Mouse (Mus musculus): ENCODE measurements around the gene Acrv1. TPM values are rescaled to one million over a fixed set of nuclear protein-coding genes. Genes with fewer than 3 reads are reported as not detected.

Acrv1 gene
- not detected for total RNA-seq (2023)

DNA sequence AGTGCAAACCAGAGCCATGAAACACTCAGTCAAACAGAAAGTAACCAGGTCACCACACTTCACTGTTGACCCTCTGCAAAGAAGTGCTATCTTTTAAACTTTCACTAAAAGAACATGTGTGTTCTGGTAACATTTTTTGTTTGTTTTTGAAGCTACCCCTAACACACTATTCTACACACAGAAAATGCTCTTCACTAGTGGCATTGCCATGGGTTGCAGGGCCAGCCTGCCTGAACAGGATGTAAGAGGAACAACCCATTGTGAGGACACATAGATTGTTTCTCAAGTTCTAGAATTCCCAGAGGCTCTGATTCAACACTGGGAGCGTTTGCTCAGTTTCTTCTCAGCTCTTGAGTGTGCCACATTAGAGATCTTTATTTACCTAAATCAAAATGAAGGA lies at the start of gene Acrv1:
Gene Acrv1, plus strand, starts transcription at position 301 of the 400 bp plus-strand sequence.

DNA sequence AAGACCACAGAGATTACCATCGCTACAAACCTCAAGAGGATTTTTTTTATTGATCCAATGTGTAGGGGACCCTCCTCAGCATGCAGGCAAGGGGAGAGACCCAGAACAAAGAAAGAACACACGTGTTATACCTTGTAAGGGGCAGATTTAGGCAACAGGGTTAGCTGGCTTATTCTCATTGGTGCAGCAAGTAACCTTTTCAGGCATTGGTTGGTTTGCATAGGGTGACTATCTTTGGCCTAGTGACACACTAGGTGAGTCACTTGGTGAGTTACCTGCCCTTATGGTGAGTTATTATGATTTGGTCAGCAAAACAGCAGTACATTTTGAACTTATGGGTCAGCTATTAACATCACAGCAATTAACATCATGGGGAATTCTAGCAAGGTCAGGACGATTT lies 49.7 kb upstream of the Acrv1 start, which contains the start of gene A630095E13Rik:
Gene A630095E13Rik, minus strand, starts transcription at position 101 of the 400 bp plus-strand sequence.

DNA sequence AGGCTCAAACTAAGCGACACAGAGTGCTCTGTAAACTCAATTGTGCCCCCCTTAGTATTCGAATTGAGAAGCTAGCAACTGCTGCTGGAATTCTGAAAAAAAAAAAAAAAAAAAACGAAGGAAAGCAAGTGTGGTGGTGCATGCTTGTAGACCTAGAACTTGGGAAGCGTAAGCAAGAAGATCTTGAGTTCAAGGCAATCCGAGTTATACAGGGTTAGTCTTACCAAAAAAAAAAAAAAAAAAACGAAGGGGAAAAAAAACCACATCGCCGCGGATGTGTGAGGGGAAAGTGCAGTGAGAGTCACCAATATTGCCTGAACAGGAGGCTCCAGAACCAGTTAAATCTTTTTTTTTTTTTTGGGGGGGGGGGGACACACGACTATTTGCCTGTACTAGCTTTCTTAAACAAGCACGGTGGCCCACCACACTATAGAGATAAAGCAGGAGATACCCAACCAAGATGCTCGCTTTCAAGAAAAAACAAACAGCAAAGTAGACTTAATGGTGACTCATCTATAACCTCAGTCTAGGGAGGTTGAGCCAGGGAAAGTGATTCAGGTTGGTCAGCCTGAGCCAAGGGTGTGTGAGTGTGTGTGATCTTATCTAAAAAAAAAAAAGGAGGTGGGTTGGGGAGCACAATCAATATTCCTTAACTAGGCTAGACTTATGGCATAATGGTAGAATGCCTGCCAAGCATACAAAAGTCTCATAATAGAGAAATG lies 34.2 kb downstream of the Acrv1 start, which contains the start of gene Chek1:
Gene Chek1, minus strand, starts transcription at position 32 of the 722 bp plus-strand sequence.

Other genes with a start within 250 kb of the Acrv1 start
- gene Gm9513, start 217.6 kb upstream of the Acrv1 start, total RNA-seq (2023), result not detected
- gene Gm5615, start 151.3 kb upstream of the Acrv1 start, total RNA-seq (2023), result not detected
- gene Gm17689, start 110.6 kb upstream of the Acrv1 start, total RNA-seq (2023), result not detected
- gene A630095E13Rik, start 49.8 kb upstream of the Acrv1 start, total RNA-seq (2023), result not detected
- 3.2 TPM for gene Chek1, start 33.8 kb downstream of the Acrv1 start, total RNA-seq (2023)
- 138 TPM for gene Stt3a, start 74.5 kb downstream of the Acrv1 start, total RNA-seq (2023)
- gene Ei24, start 104.2 kb downstream of the Acrv1 start, total RNA-seq (2023), result 46.8 TPM
- gene Fez1, start 128.6 kb downstream of the Acrv1 start, total RNA-seq (2023), result not detected